9 mouse cellular contexts compared by ENCODE assay signal in genomic region chr7:51617941-51618340, GRCm38 (mm10). TPM values are rescaled to one million over a fixed set of nuclear protein-coding genes. Genes with fewer than 3 reads are reported as not detected.
DNase-seq lines count a peak whose midpoint lies in the region; ATAC-seq lines count a peak whose summit lies in the region.
"Had no signal": no experiment of that assay in that cellular context is flagged by ENCODE, and none has a peak within 500 bp of the region (broad histone marks: within the 10 kb centered on the region; RNA-seq: fewer than 3 reads in every experiment).

No protein-coding gene starts in this region.

- peaks cover 38% of the 10 kb centered on the region for H3K27me3 ChIP-seq in hindbrain, embryonic 14.5 days (ENCODE audit: control insufficient read depth, insufficient read depth, low read length)
- H3K27me3 ChIP-seq in hindbrain, embryonic 16.5 days (replicated peaks; ENCODE audit: control insufficient read depth, insufficient read depth, low read length): no peaks in the 10 kb centered on the region; the same call in 1 of the 2 replicates
- H3K27me3 ChIP-seq in midbrain, embryonic 12.5 days: peaks cover 18% of the 10 kb centered on the region

- peak; percentile 85 for DNase-seq in hindbrain, embryonic 14.5 days (ENCODE audit: low spot score)
- peak; percentile 31 for DNase-seq in CD4-positive helper T cell, adult 2 months (ENCODE audit: low read depth, low spot score)
- peak; percentile 16 for DNase-seq in Muller cell, postnatal 12 days (ENCODE audit: inconsistent ontology term)
- no peak for DNase-seq in heart, adult 9 months (ENCODE audit: low spot score in 2 of 2)
- no peak for DNase-seq in cerebellum, postnatal 25 days

- H3K27ac ChIP-seq in hindbrain, embryonic 14.5 days: peak overlapping the region; percentile 67; the same call in 1 of the 2 replicates
- no peak overlapping the region for H3K27ac ChIP-seq in hindbrain, embryonic 16.5 days (ENCODE audit: low read depth, low read length)
- H3K27ac ChIP-seq in midbrain, embryonic 12.5 days (replicated peaks): 0 out of 2 replicates have a peak overlapping the region, but pooled peaks have one; percentile 39

- no peak for ATAC-seq in hindbrain, embryonic 14.5 days (ENCODE audit: low FRiP score)
- ATAC-seq in hindbrain, embryonic 16.5 days: no peak
- ATAC-seq in midbrain, embryonic 12.5 days (ENCODE audit: low FRiP score, low read depth): no peak
- ATAC-seq: activated CD4-positive, CD25-positive, alpha-beta regulatory T cell, adult 4 months had no signal

- H3K4me3 ChIP-seq in hindbrain, embryonic 14.5 days (replicated peaks; ENCODE audit: low read length): no peak overlapping the region
- H3K4me3 ChIP-seq in hindbrain, embryonic 16.5 days (ENCODE audit: low read length): no peak overlapping the region
- no peak overlapping the region for H3K4me3 ChIP-seq in midbrain, embryonic 12.5 days

- H3K4me2 ChIP-seq in hindbrain, embryonic 14.5 days (replicated peaks): peak overlapping the region; percentile 22
- no peak overlapping the region for H3K4me2 ChIP-seq in hindbrain, embryonic 16.5 days (ENCODE audit: low read length)
- H3K4me2 ChIP-seq in midbrain, embryonic 12.5 days (replicated peaks): peak overlapping the region; percentile 32; the same call in 1 of the 2 replicates

- 0 out of 2 replicates have a peak, but pooled peaks cover 2% of the 10 kb centered on the region for H3K4me1 ChIP-seq in hindbrain, embryonic 14.5 days (replicated peaks; ENCODE audit: control insufficient read depth, insufficient read depth, low read length)
- H3K4me1 ChIP-seq in hindbrain, embryonic 16.5 days (ENCODE audit: control insufficient read depth, insufficient read depth, low read depth, low read length): no peaks in the 10 kb centered on the region
- H3K4me1 ChIP-seq in midbrain, embryonic 12.5 days: 0 out of 2 replicates have a peak, but pooled peaks cover 3% of the 10 kb centered on the region

- no peaks in the 10 kb centered on the region for H3K36me3 ChIP-seq in hindbrain, embryonic 14.5 days (replicated peaks; ENCODE audit: control insufficient read depth, insufficient read depth)
- H3K36me3 ChIP-seq in hindbrain, embryonic 16.5 days (ENCODE audit: control insufficient read depth, insufficient read depth, low read length): no peaks in the 10 kb centered on the region
- no peaks in the 10 kb centered on the region for H3K36me3 ChIP-seq in midbrain, embryonic 12.5 days

- H3K9ac ChIP-seq in hindbrain, embryonic 14.5 days: 0 out of 2 replicates have a peak overlapping the region, but pooled peaks have one; percentile 31
- H3K9ac ChIP-seq in hindbrain, embryonic 16.5 days (ENCODE audit: low read depth, low read length): no peak overlapping the region
- no peak overlapping the region for H3K9ac ChIP-seq in midbrain, embryonic 12.5 days (replicated peaks)

- no peaks in the 10 kb centered on the region for H3K9me3 ChIP-seq in hindbrain, embryonic 14.5 days (ENCODE audit: control insufficient read depth, low read length)
- H3K9me3 ChIP-seq in hindbrain, embryonic 16.5 days (ENCODE audit: control insufficient read depth, low read length): no peaks in the 10 kb centered on the region
- H3K9me3 ChIP-seq in midbrain, embryonic 12.5 days: no peaks in the 10 kb centered on the region

RNA-seq across cellular contexts. Expression of gene Slc17a6, which starts 3.9 kb away (rescaled TPM):
- polyA plus RNA-seq in hindbrain, embryonic 14.5 days (2014; fragmentation: Nextera tagmentation; extraction: Ambion mirVana): 111 and 133 TPM in 2 replicates
- 112 and 126 TPM in 2 replicates for polyA plus RNA-seq in hindbrain, embryonic 16.5 days (2015; fragmentation: Nextera tagmentation; extraction: Ambion mirVana)
- polyA plus RNA-seq in midbrain, embryonic 12.5 days (2016; fragmentation: Nextera tagmentation; extraction: Ambion mirVana): 52.6 and 59.0 TPM in 2 replicates
- polyA plus RNA-seq: activated CD4-positive, CD25-positive, alpha-beta regulatory T cell, adult 4 months; inflammation-experienced regulatory T-cells, adult 6 months had no signal

Comparison
In these comparisons a context has a peak if more than half of its experiments do, and no peak if none do; other contexts are left out.
1. DNase-seq: peak in hindbrain, embryonic 14.5 days (single experiment), CD4-positive helper T cell, adult 2 months (single experiment) and Muller cell, postnatal 12 days (single experiment); none in heart, adult 9 months (0 of 2) and cerebellum, postnatal 25 days (0 of 2).